Mouse (Mus musculus): Measurements from ENCODE around the gene Tmem131.

The Tmem131 gene

DNA sequence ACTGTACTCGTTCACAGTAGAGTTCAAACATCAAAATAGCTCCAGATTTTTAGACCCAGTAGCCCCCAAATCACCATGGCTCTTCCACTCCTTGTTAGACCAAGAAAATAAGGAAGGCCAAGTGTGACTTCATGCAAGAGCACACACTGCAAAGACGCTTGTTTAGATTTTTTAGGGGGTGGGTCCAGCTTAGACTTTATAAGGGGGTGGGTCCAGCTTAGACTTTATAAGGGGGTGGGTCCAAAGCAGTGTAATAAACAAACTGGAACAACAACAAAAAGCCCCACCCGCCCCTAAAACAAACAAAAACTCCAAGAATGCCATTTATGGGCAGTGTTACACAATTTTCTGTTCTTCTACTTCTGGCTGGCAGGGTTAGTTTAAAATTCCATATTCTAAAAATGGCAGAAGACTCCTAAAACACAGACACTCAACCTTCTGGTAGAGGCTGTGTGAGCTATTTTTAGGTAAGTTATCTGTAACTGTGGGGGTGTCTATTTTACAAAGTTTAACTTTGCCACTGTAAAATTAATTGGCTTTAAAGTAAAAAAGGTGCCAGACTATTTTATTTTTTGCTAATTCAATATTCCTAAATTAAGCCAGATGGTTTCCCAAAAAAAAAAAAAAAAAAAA lies 143.0 kb downstream of the Tmem131 start:
- in situ Hi-C loops (cut with MboI; ENCODE audit: unreplicated experiment in 2 of 2): no loop called here

DNA sequence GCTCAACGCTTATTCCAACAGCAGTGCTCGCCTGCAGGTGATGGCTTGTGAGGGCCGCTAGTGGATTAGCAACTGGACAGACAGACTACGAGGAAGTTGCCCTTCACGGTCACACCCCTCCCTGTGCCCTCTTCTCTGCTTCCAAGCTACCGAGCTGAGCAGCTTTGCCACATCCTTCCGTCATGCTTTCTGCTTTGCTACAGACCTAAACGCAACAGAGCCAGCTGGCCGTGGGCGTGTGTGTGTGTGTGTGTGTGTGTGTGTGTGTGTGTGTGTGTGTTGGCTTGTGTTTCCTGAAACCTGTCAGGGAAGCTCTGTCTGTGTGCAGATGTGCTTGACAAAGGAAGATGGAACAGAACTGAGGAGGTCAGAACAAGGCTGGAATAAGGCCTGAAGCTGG lies 146.0 kb downstream of the Tmem131 start:
- in situ Hi-C loops (cut with MboI; ENCODE audit: unreplicated experiment in 2 of 2): loop anchor here (5.0 to 25.0 kb wide), 3 partner anchors 35 to 840 kb away; no protein-coding TSS in a partner anchor

DNA sequence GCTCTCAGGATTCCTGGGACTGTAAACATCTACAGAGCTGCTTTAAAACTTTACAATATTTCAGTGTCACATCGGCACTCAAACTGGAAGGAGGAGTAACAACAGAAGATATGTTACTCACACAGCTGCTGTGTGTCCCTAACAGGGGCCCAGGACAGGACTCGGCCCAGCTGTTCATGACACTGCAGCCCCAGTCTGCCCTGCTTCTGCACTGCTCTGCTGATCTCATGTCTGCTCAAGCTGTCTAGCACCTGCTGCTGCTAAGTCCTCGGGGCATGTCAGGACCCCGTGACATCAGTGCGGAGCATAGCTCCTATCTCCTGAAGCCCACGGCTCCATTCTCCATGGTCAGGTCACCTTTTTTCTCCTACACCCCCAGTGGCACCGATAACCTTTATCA lies 146.8 kb downstream of the Tmem131 start:
- in situ Hi-C loops (cut with MboI; ENCODE audit: unreplicated experiment in 2 of 2): loop anchor here (5.0 to 25.0 kb wide), 3 partner anchors 36 to 841 kb away; no protein-coding TSS in a partner anchor

- in situ Hi-C loops (cut with MboI; ENCODE audit: unreplicated experiment in 2 of 2): loop anchor here (5.0 to 25.0 kb wide), 3 partner anchors 128 to 848 kb away; no protein-coding TSS in a partner anchor
Observed at GRCm38 (mm10) chr1:36789416-36789815, 154.1 kb downstream of the Tmem131 start.

GRCm38 (mm10) chr1:36786377-36786776 lies 157.1 kb downstream of the Tmem131 start:
- in situ Hi-C loops (cut with MboI; ENCODE audit: unreplicated experiment in 2 of 2): loop anchor here (5.0 to 25.0 kb wide), 3 partner anchors 131 to 851 kb away; no protein-coding TSS in a partner anchor

GRCm38 (mm10) chr1:36785238-36785641 lies 158.2 kb downstream of the Tmem131 start:
- in situ Hi-C loops (cut with MboI; ENCODE audit: unreplicated experiment in 2 of 2): loop anchor here (5.0 to 25.0 kb wide), 3 partner anchors 132 to 852 kb away; no protein-coding TSS in a partner anchor

DNA sequence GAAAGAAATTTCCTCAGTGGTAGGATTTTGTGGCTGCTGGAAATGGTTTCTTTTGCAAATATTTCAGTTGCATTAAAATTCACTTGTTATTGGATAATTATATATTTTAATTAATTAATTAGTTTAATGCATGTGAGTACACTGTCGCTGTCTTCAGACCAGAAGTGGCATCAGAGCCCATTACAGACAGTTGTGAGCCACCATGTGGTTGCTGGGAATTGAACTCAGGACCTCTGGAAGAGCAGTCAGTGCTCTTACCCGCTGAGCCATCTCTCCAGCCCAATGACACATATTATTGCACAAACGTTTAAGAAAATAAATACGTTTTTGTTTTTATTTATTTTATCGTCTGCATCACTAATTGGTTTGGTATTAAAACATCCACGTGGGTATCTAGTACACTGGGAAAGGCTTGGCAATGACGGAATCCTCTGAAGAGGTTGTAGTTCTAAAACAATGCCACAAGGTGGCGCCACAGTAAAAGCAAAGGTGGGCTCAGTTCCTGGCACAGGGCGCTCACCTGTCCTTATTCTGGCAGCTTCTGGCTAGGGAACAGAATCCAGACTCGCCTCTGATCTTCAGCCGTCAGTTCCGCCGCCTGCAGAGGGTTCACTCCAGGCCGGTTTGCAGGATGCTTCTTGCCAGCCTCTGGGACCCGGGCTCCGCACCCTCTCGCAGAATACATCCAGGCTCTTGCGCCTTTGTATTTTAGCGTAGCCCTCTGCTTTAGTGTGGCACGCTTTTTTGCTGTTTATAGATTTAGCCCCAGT lies 158.9 kb downstream of the Tmem131 start:
- in situ Hi-C loops (cut with MboI; ENCODE audit: unreplicated experiment in 2 of 2): loop anchor here (5.0 to 25.0 kb wide), 6 partner anchors 42 to 853 kb away; no protein-coding TSS in a partner anchor

- in situ Hi-C loops (cut with MboI; ENCODE audit: unreplicated experiment in 2 of 2): loop anchor here (5.0 to 25.0 kb wide), 5 partner anchors 40 to 855 kb away; no protein-coding TSS in a partner anchor
Observed at GRCm38 (mm10) chr1:36782476-36782875, 161.0 kb downstream of the Tmem131 start.

GRCm38 (mm10) chr1:36780793-36781192 lies 162.7 kb downstream of the Tmem131 start:
- in situ Hi-C loops (cut with MboI; ENCODE audit: unreplicated experiment in 2 of 2): loop anchor here (5.0 to 25.0 kb wide), 5 partner anchors 38 to 857 kb away; no protein-coding TSS in a partner anchor

GRCm38 (mm10) chr1:36772198-36772934 lies 171.1 kb downstream of the Tmem131 start:
- in situ Hi-C loops (cut with MboI; ENCODE audit: unreplicated experiment in 2 of 2): loop anchor here in 1 of 2 experiments (25.0 kb wide), 2 partner anchors 665 to 865 kb away; partner anchors contain the start of genes Coa5 and Unc50

- in situ Hi-C loops (cut with MboI; ENCODE audit: unreplicated experiment in 2 of 2): loop anchor here in 1 of 2 experiments (25.0 kb wide), 2 partner anchors 666 to 866 kb away; partner anchors contain the start of genes Coa5 and Unc50
Observed at GRCm38 (mm10) chr1:36770998-36771397, 172.5 kb downstream of the Tmem131 start.

GRCm38 (mm10) chr1:36769951-36770350 lies 173.5 kb downstream of the Tmem131 start:
- in situ Hi-C loops (cut with MboI; ENCODE audit: unreplicated experiment in 2 of 2): loop anchor here in 1 of 2 experiments (25.0 kb wide), 2 partner anchors 667 to 867 kb away; partner anchors contain the start of genes Coa5 and Unc50

- in situ Hi-C loops (cut with MboI; ENCODE audit: unreplicated experiment in 2 of 2): loop anchor here in 1 of 2 experiments (25.0 kb wide), 2 partner anchors 669 to 869 kb away; partner anchors contain the start of genes Coa5 and Unc50
Observed at GRCm38 (mm10) chr1:36768786-36769185, 174.7 kb downstream of the Tmem131 start.

GRCm38 (mm10) chr1:36767321-36767720 lies 176.1 kb downstream of the Tmem131 start:
- in situ Hi-C loops (cut with MboI; ENCODE audit: unreplicated experiment in 2 of 2): loop anchor here in 1 of 2 experiments (25.0 kb wide), 2 partner anchors 670 to 870 kb away; partner anchors contain the start of genes Coa5 and Unc50

DNA sequence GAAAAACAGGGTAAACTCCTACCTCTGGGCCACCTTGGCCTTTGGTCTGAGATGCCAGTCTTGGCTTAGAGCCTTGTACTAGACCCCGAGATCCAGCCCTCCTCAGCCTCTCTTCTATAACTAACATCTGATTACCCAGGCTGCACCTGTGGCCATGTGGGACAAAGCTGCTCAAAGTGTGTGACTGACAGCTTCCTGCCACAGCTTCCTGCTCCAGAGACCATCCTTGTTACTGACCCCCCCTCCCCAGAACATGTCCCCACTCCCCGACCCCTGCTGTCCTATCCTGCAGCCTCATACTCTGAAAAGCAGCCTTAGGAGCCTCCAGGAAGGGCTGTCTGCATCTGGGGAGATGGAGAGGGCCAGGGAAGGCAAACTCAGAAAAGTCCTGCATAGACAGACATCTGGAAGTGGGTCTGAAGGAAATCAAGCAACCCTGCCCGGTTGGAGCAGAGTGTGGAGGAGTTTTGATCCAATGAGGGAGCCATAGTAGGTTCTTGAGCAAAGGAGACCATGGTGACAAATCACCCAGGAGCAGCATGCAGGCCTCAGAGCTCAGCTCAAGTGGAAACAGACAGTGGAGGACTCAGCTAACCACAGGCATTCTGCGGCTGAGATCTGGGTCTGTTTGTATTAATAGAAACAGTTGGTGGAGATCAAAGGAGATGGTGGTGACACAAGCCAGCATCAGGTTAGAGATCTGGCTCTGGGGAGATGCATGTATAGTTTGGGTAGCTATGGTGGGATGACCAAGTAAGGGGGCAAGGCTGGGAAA lies 176.8 kb downstream of the Tmem131 start:
- in situ Hi-C loops (cut with MboI; ENCODE audit: unreplicated experiment in 2 of 2): loop anchor here in 1 of 2 experiments (25.0 kb wide), 2 partner anchors 671 to 871 kb away; partner anchors contain the start of genes Coa5 and Unc50

- in situ Hi-C loops (cut with MboI; ENCODE audit: unreplicated experiment in 2 of 2): loop anchor here in 1 of 2 experiments (25.0 kb wide), 2 partner anchors 676 to 876 kb away; partner anchors contain the start of genes Coa5 and Unc50
Observed at GRCm38 (mm10) chr1:36761568-36761967, 181.9 kb downstream of the Tmem131 start, which contains the start of gene Zap70. Gene Zap70 (plus strand): TSS chr1:36761798.

- in situ Hi-C loops (cut with MboI; ENCODE audit: unreplicated experiment in 2 of 2): loop anchor here in 1 of 2 experiments (25.0 kb wide), 2 partner anchors 676 to 876 kb away; partner anchors contain the start of genes Coa5 and Unc50
Observed at GRCm38 (mm10) chr1:36761061-36761460, 182.4 kb downstream of the Tmem131 start.

GRCm38 (mm10) chr1:36760401-36760800 lies 183.1 kb downstream of the Tmem131 start:
- in situ Hi-C loops (cut with MboI; ENCODE audit: unreplicated experiment in 2 of 2): loop anchor here in 1 of 2 experiments (25.0 kb wide), 2 partner anchors 677 to 877 kb away; partner anchors contain the start of genes Coa5 and Unc50

Data from v-Abl transformed pro-B cells (cell line).